Mouse (Mus musculus) cerebellum, adult 9-11 months (tissue): ENCODE measurements around the gene Cyp1b1.
A peak's percentile ranks its signal among the peaks of the same experiment; 100 is the strongest.

Source experiments
- DNase-seq: peaks from one replicate; pipeline ENCODE4 v3.0.0; 2022

Cyp1b1 gene

DNA sequence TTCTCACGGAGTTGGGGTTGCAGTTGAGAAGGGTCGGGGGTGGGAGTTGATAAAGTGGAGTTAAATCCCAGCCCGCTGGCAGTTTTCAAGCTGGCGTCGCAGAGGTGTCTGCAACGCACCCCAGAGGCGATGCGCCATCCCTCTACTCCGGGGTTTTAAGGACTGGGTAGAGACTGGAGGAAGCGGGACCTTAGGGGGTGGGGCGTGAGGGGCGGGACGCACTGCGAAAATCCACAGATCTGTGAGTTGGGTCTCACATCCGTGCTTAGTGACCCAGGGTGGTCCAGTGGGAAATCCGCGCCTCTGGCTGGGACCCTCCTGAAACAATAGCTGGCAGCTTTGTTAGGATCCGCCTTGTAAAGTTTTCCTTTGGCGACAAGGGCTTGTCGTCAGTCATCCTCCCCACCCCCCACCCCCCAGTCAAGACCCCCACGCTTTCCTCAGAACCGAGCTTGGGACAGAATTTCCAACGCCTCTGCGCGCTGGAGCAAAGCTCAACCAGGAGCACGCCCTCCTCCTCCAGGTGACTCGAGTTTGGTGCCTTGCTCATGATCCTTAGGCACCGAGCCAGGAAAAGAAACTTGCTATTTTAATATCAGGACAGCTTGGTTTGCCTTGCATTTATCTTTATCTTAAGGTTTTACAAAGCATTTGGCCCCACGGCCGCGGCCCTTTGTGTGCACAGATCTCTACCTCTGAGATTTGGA is at the start of gene Cyp1b1:
Cyp1b1 (minus strand) TSS at position 131 of the 707 bp plus-strand sequence.
- DNase-seq = no peak

DNA sequence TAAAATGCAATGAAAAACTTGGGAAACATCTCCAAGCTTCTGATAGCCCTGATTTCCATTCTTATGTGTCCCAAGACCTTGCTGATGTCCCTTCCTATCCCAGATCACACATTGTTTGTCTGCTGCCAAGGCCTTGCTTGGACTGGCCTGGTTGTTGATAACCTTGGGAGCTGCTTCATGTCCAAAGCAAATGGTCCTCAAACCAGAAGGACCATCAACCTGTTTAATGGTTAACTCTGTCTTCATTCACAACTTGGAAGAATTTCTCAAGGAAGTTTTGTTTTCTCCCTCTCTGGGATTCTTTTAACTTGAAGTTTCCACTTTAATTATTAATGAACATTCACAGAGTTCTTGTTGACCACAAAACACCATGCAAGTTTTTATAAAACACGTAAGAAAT is 47.0 kb upstream of the Cyp1b1 start:
- DNase-seq = no peak

DNA sequence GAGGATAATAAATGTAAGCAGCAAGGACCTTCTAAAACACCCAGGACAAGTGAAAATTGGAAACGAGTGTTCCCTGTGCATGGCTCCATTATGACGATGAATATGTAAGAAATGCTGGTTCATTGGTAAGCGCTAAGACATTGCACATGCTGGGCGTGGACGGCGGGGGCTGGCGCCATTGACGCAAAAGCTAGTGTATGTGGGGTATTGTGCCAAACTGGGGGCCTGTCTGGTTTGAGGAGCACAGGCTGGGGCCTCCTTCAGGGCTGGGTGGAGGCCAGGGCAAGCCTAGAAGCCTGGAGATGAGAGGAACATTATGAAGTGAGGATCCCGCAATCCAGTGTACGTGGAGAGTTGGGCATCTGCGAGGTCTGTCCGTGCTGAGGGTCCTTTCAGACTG is 39.0 kb upstream of the Cyp1b1 start:
- no peak for DNase-seq

DNA sequence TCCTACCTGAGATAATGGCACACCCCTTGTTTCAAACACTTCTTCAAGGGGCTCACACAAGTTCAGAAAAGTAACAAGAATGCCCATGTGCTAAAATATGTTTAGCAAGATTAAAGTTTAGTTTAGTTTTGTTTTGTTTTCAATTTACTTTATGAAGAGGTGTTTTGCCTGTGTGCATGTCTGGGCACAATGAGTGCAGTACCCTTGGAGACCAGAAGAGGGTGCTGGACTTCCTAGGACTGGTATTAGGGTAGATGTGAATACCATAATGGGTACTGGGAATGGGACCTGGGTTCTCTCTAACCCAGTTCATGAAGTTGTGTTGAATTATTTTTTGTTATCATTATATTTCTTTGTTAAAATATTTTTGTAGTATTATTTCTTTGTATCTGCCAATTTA is 38.0 kb upstream of the Cyp1b1 start:
- DNase-seq = no peak

DNA sequence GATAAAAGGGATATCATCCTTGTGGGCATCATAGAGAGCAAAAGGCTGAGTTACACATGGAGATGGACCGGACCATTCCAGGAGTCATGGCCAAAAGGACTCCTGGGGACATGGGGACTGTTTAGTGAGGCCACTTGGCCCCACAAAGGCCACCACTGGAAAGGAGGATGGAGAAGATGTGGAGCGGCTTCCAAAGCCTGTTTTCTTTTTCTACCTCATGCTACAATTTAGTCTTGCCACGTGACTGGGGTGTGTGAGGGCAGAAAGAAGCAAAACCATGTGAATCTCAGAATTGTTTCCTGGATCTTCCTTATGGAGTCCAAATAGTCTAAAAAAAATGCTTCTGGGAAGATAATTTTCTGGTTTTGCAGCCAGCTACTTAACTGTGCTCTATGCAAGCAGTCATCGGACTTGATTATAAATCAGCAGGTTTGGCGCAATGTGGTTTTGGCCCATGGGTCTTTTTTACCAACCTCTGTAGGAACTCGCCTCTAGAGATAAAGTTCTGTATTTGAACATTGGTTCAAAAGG is 36.9 kb upstream of the Cyp1b1 start:
- DNase-seq = no peak

DNA sequence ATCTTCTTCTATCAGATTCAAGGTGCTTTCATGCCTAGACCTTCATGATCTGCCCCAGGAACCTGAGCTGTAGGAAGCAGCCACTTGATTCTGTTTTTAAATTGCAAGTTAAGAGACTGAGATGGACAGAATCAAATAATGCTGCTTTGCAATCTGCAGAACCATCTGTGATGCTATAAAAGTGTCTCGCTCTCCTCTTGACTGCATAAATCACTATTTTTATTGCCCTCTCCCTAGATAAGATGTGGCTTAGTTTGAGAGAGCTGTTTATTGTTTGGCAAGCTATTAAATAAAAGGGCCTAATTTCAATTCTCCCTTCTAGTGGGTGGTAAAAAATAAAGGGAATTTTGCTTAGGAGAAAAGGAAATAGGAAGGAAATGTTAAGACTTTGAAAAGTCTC is 34.8 kb upstream of the Cyp1b1 start:
- DNase-seq = no peak

DNA sequence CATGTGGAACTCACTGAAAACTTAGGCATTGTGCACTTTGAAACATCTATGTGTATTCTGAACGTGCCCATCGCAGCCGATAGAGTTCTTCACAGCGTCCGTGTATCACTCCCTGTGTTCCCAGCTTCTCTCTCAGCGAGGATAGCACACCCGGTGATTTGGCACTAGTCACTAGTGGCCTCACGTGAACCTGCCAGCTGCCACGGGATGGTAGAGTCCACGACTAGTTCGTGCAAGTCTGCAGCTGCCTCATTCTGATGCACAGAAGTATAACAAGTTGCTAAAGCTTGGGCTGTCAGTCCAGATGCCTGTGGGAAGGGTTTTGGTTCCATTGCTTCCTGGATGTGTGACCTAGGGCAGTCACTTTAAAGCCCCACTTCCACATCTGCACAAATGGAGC is 32.1 kb upstream of the Cyp1b1 start:
- DNase-seq = no peak

DNA sequence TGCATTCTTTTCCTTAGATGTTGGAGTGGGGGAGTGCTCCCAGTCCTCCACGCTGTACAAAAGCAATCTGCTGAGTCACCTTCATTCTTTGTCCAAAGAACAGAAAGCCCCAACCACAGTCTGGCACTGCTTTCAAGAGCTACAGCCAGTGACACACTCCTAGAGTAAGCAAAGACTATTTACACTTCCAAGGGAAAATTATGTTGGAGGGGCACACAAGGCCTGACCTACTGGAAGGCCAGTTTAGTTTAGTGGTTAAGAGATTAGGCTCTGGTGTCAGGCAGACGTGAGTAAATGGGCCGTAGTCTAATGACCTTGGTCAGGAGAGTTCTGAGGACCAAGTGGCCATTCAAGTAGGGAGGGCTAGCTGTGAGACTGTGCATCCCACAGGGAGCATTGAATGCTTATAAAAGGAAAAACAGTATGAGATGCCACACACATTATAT is 31.3 kb upstream of the Cyp1b1 start:
- DNase-seq = no peak

DNA sequence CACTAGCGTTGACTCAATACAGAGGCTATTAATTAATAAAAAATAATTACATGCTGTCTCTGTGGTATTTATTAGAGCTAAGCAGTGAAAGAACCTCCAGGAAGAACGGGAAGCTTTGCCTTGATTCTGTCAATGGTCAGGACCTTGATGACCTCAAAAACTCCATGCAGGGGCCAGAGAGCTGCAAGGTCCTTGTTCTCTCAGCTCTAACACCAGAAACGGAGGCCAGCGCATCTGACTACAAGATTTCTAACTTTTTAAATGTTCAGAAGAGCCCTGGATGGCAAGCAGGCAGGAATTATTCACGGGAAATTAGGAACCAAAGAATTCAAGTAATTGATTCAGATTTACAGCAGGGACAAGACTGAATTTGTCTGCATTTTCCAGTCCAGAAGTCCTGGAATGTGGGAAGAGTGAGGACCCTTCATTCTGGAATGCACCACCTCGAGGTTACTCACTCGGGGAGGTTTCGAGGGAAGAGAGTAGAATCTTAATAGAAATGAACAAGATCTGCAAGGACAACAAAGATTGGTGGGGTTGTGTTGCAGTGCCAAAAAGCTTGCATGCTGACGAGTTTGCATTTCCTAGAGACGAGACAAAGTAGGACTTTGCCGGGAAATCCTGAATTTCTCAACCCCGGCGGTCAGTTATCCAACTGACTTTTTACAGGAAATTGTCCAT is 30.3 kb upstream of the Cyp1b1 start:
- no peak for DNase-seq

DNA sequence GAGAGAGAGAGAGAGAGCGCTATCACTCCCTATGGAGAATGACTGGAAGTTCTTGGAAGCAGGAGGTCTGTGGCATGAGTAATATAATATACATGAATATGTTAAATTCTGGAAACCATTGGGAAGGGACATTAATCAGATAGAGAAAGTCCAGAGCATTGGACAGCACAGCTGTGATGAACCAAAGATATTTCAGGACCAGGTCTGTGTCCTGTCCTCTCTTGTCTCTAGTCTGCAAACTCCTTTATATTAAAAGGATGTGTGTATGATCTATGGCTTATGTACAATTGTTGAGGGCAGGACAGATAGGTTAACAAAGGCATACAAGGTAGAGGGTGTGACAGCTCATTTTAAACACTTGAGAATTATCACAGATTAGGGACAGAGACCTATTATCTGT is 28.6 kb upstream of the Cyp1b1 start:
- no peak for DNase-seq

DNA sequence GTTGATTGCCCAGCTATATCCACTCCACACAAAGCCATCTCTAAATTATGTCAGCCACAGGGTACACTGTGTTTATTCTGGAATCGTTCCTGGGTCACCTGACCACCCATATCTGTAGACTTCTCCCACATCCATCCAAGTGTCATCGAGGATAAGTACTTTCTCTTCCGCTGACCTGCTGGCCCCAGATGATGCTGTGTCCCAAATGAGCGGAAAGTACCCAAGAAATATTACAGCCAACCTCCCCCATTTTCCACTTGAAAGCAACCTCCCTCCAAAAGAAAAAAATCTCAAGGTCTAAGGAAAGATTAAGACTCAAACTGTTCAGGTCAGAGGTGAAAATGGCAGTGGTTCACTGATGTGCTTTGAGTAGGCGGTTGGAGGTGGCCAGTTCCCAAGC is 27.8 kb upstream of the Cyp1b1 start:
- no peak for DNase-seq

DNA sequence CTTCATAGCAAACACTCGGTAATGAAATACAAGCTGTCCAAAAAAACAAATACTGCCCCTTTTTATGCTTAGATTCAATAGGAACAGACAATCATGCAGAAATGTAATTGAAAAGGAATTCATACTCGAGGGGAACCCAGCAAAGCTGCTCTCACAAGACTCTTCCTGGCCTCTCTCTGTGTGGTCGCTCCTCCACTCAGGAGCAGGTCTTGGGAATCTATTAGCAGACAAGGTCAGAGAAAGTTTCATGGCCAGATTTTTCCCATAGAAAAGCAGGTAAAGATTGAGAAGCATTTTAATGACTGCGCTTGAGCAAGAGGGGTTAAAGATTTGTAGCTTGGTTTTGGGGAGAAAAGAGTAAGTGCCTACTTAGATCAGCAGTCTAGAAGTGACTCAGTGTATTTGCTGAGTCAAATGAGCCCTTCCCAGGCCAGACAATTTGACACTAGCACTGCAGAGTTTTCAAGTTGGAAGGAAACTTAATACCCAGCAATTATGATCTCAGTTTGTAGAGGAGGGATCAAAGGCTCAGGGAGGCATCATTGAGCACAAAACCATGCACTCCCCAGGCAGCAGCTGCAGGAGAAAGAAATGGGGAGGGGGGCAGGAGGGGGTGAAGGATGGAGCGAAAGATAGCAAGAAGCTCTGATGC is 24.1 kb upstream of the Cyp1b1 start:
- DNase-seq = no peak

DNA sequence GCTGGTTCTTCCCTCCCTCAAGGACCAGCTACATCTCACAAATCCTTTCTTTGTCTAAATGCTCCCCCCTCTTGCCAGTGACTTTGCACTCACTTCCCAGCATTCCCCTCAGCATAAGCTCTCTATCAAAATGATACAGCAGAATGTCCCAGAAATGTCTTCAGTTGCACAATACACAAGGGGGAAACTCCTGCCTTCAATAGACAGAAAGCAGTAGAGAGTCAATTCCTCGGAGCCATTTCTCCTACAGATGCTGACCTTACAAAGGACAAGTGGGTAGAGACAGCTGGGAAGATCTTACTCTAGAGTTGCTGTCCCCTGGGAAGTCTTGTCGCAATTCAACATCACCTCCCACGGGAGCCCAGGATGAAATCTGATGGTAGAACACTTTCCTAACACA is 22.7 kb upstream of the Cyp1b1 start:
- DNase-seq = no peak

DNA sequence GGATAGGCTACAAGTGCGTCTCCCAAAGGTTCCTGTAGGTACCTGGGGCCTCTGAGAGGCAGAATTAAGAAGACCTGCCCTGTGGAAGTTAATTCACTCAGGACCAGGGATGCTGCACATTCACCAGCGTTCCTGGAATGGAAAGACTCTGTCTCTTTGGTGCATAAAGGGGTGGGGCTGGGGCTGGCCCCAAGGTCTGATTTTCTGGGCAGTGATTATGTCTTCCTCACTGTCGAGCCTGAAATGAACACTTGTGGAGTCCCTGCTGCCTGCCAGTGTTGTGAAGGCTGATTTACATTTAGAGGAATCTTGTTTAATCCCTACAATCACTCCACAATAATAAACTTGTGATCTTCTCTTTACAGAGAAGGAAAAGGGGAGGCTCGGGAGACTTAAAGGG is 18.2 kb upstream of the Cyp1b1 start:
- DNase-seq = no peak

DNA sequence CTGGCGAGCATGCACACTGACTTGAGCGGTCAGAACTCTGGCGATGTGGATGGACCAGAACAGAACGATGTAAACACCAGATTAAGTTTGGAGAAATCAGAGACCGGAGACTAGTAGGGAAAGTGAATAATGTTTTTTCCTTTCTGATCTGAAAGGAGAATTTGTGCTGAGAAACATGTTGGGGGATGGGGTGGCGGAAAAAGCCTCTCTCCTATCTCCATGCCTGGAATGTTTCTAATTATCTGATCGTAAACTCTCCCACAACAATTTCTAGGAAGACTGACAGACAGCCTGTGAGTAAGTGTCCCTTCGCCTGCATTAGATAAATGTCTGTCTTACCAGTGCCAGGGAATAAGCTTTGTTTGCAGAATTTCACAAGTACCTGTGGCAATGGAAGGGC is 16.1 kb upstream of the Cyp1b1 start:
- no peak for DNase-seq

DNA sequence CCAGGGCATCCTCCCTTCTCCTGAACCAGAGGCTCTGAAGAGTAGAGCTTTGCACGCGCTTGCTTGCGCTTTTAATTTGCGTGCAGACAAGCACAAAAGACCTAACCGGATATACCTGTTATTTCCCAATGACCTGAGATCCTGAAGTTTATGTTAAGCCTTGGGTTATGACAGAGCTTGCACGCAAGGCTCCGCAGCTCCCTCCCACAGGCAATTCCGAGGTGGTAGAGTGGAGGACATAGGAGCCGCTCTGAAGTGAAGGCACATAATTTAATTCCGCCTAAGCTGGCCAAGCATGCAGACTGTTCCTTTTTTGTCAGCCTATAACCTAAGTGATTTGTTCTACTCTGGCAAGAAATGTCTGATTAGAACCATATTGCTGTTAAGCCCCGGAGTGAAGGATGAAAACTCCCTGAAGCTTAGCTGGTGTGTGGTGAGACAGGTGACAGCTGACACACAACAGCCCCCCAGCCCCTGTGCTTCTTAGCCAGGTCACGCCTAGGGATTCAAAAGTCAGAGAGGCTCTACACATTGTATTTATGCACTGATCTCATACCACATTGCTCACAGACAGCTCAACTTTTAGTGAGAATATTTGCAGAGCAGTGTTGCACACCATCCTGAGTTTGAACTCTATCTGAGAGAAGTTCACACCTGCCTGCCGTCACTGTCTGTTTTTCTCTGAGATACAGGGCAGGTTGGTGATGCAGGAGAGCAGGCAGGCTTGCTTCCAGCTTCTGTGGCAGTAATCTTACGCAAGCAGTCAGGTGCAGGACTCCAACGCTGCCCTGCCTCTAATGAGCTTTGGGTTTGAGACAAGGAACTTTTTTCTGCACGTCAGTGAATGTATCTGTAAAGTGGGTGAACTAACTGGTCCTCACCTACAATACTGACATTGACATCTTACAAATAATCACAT is 14.0 kb upstream of the Cyp1b1 start:
- DNase-seq = no peak

DNA sequence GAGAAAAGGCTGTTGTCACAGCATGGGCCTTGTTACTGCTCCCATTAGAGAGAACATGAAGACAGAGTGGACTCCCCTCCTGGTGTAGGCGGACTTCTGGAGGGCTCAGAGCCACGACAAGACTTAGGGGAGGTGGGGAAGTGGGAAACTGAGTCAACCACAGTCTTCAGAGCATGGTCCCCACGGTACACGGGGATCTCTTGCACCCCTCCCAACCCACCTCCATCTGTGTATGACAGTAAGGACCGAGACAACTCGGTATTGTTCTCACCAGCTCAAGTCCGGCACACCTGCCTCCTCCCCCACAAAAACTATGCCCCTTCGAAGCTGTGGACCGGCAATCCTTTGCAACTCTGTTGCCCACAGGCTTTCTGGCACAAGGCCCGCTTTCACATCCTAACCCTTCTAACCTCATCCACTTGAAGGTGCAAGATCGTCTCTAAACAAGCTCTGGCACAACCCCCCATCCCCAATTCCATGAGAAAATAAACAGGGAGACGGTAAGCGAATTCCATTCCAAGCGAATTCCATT is 13.3 kb upstream of the Cyp1b1 start:
- no peak for DNase-seq

DNA sequence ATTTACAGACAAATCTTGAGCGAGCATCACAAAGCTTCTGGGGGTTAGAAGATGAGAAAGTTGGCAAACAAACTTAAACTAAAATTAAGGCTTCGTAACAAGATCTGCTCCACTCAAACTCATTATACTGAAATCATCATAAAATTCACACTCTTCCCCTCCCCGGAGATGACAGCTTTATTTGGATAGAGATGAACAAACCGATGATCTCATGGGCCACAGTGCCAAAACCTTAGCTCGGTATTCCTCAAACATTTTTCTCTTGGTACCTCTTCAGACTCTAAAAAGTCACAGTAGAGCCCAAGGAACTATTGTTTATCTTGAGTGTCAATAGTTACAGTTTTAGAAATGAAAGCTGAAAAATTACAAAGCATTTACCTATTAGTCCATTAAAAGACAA is 11.8 kb upstream of the Cyp1b1 start:
- DNase-seq = no peak

DNA sequence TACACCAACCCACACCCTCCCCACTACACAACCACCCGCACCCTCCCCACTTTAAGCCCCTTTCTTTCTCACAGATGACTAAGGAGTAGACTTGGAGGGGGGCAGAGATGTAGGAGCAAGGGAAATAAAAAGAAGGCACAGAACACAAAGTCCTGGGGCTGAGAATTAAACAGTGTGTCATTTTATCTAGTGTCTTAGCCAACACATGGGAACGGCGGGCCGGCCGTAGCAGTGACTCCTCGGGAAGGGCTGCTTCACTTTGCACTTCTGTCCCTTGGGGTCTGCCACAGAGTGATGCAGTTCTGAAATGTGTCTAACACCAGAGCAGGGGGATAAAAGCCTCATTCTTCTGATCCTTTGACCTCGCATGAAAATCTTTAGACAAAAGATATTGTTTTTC is 5.8 kb upstream of the Cyp1b1 start:
- DNase-seq = no peak

DNA sequence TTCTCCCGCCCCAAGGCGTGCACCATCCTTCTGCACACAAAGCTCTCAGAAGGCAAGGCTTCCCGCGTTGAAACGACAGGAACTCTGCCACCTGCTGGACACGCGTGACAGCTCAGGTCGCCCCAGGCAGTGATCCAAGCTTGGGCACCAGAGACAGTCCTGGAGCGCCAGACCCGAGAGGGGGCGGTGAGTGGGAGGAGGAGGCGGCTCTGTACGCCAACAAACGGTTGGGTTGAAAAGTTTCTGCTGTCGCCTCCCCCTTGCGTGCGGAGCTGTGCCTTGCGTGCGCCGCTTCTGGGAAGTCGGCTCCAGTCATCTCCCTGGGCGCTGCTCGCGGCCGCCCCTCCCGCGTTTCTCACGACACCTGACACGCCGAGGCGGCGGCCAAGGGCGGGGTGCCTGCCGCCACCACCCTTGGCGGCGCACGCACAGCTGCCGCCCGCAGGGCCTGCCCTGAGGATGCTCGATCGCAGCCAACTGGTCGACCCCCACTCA is 835 bp upstream of the Cyp1b1 start:
- DNase-seq = peak; percentile 69

DNA sequence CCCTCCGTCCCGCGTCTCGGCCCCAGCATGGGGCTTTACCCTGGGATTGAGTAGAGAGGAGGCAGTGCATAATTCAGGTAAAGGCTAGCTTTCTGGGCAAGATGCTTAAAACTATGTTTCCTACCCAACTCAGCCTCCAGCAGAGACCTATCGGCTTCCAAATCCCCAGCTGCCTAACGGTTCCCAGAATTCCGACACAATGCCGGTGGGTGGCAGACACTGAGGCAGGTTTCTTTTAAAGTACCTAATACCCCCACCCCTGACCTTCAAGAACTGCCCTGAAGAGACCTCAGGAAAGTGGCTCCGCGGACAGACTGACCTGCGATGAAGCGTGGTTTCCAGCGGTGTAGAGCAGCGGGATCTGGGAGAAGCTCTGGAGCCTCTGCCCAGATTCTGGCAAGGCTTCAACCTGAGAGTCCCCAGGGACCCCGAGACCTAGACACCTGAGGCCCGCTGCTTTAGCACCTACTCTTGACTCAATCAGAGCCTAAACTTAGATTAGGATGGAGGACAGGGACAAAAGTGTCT is 429 bp downstream of the Cyp1b1 start:
- no peak for DNase-seq
